Mouse (Mus musculus) kidney, adult 9 months (tissue): Measurements from ENCODE around the gene Oas1g.
"Not testable (repeated sequence)": the region's sequence is repeated elsewhere in the genome, so short reads cannot be mapped to it uniquely, and the experiment has no call there.

Experiments
- DNase-seq: peaks from one replicate; pipeline ENCODE4 v3.0.0; 2022

Oas1g gene

DNA sequence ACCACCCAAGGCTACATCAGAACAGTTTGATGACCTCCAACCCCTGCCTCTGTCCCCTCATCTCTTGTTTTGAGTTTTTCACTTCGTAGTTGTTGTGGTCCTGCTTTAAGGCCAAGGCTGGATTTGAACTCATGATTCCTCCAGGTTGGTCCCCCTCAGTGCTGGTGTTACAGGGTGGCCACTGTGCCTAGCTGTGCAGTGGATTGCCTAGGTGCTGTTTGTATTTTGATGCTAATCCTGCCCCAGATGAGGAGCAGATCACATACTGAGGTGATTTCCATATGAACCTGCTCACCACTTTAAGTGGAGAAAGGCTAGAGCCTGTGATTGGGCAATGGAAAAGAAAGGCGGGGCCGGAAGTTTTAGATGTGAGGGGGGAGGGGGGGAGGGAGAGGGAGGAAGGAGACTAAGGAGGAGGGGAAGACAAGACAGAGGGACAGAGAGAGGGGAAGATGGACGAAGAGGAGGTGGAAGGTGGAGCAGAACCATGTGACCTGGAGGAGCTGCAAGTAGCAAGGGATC, 942 bp upstream of the Oas1g start:
- not testable (repeated sequence) for DNase-seq

DNA sequence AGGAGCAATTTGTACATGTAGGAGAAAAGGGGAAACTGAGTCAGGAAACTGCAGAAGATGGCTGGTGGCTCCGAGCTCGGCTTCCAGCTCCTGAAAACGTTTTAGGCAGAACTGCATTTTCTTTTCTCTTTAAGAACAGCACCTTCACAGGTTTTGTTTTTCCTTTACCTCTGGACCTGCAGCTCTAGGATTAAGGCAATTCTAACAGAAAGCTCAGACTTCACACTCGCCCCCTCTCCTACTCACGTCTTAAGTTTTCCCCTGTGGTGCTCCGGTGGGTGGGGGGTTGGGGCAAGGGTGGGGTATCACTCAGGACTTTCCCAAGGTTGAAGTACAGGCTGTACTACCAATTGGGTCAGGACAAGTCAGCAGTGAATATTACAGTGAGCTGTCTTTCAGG, 418 bp upstream of the Oas1g start:
- DNase-seq, result no peak

DNA sequence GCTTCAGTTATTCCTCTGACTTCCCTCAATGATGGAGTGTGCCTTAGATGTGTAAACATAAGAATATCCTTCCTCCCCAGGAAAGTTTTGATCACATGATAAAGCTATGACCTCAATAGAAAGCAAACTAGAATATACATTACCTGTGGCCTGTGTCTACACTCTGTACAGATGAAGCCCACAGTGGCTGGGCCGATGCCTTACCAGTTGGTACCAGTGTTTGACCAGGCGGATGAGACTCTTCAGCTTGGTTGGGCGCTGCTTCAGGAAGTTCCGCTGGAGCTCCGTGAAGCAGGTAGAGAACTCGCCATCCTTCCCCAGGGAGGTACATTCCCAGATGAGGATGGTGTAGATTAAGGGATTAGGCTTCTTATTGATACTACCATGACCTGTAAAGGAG, 5.7 kb downstream of the Oas1g start:
- DNase-seq, result not testable (repeated sequence)

DNA sequence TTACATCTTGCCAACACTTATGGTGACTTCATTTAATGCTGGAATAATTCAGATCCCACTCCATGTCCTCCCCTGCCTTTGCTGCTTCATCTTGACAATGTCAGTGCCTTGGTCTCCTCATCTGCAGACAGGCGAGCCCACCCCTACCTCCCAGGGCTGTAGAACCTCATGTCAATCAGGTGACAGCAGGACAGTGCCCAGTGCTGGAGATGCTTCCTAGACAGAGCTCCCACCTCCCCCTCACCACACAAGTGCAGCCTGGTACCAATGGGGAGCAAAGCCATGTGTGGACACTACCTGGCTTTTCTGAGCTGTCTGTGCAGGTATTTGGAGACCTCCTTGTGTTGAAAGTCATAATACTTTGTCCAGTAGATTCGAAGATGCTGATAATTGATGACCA, 8.6 kb downstream of the Oas1g start:
- DNase-seq, result not testable (repeated sequence)

DNA sequence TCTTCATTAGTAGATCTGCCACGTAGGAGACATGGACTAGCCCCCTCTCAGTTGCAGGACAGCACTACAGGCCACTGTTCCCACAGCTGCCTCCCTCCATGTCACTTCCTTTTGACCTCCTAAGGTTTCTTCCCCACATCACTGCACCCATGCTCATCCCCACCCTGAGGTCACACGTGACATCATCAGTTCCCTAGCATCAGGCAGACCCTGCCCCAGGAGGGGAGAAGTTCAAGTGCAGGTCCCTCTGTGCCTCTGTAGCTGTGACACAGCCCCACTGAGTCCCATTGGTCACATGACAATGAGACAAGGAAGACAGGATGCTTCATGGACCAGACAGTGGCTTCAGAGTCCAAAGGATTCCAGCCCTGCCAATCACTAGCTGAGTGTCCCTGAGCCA, 10.0 kb downstream of the Oas1g start:
- not testable (repeated sequence) for DNase-seq

DNA sequence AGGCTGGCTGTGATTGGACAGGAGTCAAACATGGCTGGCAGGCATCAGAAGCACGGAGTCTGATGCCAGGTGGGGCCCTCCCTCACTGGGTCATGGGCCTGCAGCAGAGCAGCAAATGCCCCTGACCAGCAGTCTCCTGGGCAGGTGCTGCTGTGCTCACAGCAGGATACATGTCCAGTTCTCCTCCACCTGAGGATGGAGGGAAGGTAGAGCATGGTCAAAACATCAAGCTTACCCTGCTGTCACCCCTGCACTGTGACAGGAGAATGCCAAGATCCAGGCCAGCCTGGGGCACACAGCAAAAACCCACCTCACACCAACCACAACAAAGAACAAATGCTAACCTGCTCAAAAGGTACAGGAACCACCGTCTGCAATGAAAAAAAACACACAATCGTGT, 10.6 kb downstream of the Oas1g start:
- not testable (repeated sequence) for DNase-seq

DNA sequence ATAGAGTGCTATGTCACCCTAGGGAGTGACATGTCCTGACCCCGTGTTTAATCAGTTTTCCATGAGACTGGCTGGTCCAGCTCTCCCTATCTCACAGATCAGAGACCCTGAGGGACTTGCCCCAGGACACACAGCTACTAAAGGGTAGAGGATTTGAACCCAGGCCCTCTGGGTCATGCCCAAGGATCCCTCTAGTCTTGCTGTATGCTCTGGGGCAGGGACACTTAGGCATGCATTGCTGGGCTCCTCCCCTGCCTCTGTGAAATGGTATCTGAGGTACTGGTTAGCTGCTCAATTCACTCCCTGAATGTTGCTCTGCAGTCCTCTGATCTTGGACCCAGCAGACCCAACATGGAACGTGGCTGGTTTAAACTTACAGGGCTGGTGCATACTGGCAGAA, 15.9 kb downstream of the Oas1g start:
- no peak for DNase-seq

DNA sequence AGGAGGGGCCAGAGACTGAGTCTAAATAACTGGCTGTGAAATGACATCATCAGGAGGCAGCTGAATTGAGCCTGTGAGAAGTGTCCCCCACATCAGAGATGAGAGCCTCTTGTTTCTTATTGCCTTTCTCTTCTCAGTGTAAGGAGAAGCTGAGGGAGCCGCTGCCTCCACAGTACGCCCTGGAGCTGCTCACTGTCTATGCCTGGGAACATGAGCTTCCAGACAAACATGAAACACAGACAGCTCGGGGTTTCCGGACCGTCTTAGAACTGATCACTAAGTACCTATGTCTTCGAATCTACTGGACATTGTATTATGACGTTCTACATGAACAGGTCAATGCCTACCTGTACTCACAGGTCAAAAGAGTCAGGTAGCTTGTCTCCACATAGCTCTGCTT, 16.6 kb downstream of the Oas1g start:
- no peak for DNase-seq

DNA sequence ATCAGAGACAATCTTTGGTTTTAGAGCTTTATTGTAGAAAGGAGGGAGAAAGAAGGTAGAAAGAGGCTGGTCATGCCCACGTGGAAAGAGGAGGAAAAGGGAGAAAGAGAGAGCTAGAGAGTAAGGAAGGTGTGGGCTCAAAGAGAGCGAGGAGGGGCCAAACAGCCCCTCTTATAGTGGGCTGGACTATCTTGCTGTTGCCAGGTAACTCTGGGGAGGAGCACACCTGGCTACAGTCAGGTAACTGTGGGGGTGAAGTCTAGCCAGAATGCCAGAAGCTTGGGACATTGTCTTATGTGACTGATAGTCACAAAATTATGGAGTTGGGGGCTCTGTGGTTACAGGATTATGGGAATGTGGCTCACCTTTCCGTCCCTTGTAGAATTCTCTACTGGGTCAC, 17.3 kb downstream of the Oas1g start:
- DNase-seq, result no peak

DNA sequence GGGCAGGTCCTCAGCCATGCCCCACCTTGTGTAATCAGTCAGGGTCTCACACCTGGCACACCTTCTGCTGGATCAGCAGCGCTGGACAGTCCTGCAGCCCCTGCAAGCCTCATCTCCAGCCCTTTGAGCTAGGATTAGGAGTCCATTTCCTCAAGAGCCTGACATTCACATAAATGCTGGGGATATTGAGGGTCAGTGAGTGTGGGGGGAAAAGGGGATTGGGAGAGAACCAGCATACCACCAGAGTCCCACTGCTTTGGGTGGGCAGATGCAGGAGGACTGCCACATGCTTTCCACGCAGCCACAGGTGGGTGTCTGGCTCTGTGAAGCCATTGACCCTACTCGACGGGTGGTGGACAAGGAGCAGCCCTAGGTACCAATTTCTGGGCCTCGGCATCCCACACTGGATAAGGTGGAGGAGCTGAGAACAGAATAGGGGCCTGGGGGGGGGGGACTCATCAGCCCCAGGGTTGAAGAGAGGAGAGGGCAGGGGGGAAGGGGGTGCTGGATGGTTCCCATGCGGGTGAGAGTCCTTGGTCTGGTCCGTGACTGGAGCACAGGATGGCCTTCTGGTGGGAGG, 17.9 kb downstream of the Oas1g start:
- DNase-seq, result no peak

DNA sequence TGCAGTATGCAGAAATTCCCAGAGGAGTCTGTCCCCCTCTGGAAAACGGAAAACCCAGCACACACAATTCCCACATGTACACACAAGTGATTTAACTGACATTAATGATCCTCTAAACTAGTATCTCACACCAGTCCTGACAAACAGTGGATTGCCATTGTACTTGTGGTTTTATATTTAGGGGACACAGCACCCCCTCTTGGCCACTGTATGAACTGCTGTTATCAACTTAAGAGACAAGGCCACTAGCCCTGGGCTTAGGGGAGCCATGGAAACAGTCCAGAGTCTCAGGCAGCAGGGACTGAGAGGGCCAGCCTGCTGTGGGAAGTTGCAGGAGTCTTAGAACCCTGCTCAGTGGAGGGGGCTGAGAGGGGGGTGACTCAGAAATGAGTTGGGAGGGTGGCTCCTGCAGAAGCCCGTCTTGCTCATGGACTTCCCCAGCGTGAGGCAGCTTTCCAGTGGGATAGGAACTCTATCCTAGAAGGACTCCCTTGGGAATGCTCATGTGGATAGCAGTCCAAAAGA, 22.0 kb downstream of the Oas1g start:
- DNase-seq, result peak; percentile 34

DNA sequence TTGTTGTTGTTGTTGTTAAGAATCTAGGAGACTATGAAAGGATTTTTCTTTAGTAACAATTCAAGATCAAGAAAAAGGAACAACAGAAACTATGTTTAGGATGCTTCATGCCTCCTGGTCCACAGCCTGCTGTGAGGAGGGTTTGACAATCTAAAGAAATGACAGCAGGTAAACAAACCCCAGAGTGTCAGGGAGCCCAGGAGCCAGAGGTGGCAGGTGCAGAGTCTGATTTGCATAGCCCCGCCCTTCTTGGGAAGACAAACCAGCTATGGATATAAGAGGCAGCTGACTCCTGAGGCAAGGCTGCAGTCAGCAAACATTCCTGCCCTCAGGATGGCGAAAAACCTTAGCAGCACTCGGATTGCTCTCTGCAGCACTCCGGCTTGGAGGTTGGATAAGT, 26.3 kb downstream of the Oas1g start, which contains the start of gene Oas1h:
Gene Oas1h, plus strand, starts transcription at position 301 of the 400 bp plus-strand sequence.
- no peak for DNase-seq

DNA sequence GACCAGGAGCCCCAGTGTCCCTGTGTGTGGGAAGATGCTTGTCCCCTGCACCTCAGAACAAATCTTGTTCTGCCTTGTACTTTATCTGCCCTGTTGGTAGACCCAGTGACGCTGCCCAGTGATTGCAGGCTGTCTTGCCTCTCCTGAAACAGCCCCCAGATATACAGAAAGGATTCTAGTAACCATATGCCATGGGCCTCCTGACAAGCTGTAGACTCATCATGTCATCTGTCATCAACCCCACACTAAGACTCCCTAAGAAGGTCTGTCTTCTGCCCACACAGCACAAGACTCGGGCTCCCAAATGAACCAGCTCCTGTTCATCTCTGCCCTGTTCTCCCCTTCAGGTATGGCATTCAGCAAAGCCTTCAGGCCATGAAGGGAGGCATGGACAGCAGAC, 28.2 kb downstream of the Oas1g start:
- DNase-seq, result no peak

DNA sequence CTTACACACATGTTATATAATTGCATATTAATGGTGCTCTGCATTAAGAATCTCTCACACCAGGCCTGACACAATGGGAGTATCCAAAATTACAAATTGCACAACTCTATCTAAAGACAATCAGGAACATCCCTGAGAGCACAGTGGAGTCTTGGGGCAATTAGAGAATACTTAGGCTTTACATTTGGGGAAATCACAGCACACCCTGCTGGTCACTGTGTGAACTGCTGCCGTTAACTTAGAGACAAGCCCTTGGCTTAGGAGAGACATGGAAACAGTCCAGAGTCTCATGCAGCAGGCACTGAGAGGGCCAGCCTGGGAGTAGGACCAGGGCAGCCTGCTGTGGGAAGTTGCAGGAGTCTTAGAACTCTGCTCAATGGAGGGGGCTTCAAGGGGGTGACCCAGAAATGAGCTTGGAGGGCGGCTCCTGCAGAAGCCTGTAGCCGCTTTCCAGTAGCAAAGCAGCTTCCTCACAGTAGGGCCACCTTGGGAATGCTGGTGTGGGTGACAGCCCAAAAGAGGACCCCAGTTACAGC, 37.7 kb downstream of the Oas1g start:
- DNase-seq, result peak; percentile 44

DNA sequence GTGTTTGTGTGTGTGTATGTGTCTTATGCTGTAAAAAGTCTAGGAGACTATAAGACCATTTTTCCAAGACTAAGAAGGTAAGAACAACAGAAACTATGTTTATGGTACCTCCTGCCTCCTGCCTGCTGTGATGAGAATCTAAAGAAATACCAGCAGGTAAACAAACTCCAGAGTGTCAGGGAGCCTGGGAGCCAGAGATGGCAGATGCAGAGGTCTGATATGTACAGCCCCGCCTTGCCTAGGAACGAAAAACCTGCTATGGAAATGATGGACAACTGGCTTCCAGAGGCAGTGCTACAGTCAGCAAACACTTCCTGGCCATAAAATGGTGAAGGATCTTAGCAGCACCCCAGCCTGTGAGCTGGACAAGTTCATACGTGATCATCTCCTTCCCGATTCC, 40.3 kb downstream of the Oas1g start, which contains the start of gene Oas1f:
Gene Oas1f, plus strand, starts transcription at position 301 of the 400 bp plus-strand sequence.
- DNase-seq, result no peak

DNA sequence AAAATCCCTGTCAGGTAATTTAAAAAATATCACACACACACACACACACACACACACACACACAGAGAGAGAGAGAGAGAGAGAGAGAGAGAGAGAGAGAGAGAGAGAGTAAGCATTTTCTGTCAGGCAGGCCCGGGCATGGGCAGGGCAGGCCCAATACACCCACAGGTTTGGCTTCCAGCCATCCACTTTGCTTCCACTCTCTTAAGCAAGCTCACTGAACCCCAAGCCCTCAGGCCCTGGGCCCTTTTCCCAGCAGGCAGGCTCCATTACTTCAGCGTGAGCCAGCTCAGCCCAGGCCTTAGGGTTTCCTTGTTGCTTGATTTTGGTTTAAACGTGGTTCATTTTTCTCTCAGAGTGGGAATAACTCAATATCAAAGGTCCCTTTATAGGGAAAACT, 42.7 kb downstream of the Oas1g start:
- peak; percentile 22 for DNase-seq

DNA sequence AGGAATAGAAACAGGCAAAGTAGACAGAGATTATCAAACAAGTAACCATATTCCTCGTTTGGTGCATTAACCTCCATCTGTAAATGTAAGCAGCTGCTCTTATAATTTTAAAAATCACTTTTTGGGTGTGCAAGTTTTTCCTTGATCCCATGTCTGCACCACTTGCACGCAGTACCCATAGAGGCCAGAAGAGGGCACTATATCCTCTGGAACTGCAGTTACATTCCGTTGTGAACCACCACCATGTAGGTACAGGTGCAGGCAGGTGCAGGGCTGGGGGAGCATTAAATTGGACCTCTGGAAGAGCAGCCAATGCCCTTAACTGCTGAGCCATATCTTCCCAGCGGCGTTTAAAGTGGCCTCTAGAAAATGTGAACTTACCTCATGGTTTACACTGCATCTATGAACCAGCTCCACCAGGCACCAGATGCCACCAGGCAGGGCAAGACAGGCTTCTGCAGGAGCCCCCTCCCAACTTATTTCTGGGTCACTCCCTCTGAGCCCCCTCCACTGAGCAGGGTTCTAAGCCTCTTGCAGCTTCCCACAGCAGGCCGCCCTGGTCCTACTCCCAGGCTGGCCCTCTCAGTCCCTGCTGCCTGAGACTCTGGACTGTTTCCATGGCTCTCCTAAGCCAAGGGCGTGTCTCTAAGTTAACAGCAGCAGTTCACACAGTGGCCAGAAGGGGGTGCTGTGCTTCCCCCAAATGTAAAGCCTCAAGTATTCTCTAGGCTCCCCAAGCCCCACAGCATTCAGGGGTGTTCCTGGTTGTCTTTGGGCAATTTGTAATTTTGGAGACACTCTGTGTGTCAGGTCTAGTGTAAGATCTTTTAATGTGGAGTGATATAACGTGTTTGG, 50.5 kb downstream of the Oas1g start:
- DNase-seq, result peak; percentile 57

DNA sequence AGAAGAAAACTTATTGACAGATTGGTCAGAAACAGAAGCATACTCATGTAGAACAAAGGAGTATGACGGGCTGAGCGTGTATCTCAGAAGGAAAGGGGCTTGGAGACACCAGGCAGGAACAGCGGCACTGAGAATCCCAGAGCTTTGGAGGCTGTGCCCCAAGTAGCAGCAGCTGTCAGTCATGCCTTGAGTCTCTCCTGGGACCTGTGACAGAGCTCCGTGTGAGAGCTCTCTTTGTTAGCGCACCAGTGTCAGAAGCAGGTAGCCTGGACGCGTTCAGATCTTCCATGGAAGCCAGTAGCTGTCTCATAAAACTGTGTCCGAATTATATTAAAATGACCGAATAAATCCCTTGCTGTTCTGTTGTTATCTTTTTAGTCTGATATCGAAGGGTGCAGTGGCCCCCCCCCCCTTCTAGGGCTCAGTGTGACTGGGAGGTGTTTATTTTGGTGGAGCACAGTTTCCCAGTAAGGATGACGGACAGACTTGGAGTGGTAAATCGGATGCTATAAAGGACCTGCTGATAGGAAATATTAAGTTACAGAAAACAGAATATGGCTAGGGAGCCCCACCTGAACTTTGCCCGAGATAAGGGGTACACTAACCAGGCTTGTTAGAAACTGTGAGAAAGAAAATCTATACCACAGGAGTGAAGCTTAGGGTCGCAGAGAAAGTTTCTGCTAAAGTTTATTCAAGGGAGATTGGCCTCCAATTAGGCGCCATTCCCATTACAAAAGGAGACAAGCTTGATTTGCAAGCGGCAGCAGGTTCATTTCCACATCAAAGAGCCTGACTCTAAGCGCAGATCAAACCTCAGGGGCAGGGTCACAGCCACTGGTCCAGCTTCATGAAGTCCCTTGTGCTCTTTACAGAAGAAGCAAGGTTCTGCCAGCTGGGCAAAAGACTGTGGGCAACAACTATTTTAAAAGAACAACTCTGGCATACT, 53.8 kb downstream of the Oas1g start:
- no peak for DNase-seq

DNA sequence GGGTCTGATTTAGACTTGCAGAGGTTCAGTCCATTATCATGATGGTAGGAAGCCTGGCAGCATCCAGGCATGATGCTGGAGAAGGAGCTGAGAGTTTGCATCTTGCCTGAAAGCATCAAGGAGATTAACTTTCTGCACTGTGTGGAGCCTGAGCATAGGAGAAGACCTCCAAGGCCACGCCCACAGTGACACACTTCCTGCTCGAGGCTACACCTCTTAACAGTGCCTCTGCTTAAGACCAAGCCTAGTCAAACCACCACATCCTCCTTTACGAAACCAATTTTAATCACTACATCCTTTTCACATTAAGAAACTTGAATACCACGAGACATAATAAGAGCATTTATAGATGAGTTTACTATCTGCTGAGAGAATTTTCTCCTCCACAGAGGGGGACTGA, 56.4 kb downstream of the Oas1g start:
- DNase-seq, result no peak
